Mouse (Mus musculus) lung, adult 18-20 months (tissue): Measurements from ENCODE around the gene Cryba1.
"Not testable (repeated sequence)": the region's sequence is repeated elsewhere in the genome, so short reads cannot be mapped to it uniquely, and the experiment has no call there.

Experiments used
- DNase-seq, 2 experiments: peaks; one replicate each; pipeline ENCODE4 v3.0.0; 2022; ENCODE audit warnings: mixed read lengths in 2 of 2

Cryba1 gene

GRCm38 (mm10) chr11:77725183-77725582 is at the start of gene Cryba1:
Gene Cryba1, minus strand, starts transcription at chr11:77725283.
- no peak for DNase-seq

- DNase-seq = no peak
Measured at GRCm38 (mm10) chr11:77771879-77772713, 47.0 kb upstream of the Cryba1 start.

- DNase-seq = no peak
Measured at GRCm38 (mm10) chr11:77770346-77770745, 45.3 kb upstream of the Cryba1 start.

- DNase-seq = no peak
Measured at GRCm38 (mm10) chr11:77769496-77769895, 44.4 kb upstream of the Cryba1 start.

DNA sequence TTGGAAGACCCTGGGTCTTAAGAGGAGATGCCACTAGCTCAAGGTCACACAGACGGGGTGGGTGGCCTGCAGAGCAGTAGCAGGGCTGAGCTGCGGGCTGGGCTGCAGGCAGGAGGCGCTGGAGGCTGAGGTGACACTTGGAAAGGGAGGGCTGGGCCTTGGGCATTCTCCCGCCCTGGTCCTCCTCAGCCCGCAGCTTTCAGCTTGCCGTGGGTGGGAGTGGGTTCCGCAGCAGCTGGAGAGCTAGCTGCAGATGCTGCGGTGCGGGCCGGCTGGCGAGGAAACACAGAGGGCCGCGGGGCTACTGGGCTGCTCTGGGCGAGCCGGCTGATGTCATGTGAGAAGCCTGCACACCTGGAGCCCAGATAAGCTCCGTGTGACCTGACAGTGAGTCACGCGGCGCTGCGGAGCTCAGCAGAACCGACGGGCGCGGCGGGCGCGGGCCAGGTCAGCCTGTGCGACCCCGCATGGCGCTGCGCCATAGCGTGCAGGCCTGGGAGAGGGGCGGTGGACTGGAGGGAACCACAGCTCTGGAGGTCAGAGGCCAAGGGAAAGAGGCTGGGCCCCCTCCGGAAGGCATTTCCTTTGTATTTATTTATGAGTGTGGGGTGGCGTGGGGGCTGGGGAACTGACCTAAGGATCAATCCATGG is 41.4 kb upstream of the Cryba1 start:
- DNase-seq = peak; percentile 68 to 69

GRCm38 (mm10) chr11:77765459-77765777 is 40.3 kb upstream of the Cryba1 start:
- peak in 1 of 2 experiments; percentile 56 for DNase-seq

DNA sequence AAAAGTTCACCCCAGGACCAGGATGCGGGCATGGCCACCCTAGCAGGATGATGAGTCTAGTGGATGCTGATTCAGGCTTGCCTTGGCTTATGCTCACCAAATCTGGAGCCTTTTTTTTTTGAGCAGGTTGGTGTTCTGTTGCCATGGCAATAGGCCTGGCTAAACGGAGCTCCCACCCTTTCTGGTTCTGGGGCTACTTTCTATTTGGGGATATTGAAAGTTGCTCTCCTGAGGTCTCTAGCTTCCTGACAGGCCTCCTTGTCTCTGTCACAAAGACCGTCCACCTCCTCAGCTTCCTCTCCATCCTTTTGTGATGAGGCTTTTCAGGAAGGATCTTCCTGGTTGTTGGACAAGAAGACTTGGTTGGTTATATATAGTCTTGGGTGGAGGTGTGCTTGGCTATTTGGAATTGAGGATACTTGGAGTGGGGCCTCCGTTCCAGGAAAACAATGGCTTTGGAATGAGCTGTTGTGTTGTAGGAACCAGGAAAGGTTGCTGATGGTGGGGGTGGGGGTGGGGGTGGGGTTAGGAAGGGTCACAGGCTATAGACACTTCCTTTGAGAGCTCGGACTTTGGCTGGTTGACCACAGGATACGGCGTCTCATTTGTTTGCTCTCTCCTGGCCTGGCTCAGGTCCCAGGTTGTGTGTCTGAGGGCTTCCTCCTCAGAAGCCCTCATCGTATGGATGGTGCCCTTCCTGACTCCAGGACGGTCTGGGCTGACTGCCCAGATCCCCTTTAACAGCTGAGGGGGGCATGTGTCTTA is 39.8 kb upstream of the Cryba1 start:
- DNase-seq = peak; percentile 61 to 76

GRCm38 (mm10) chr11:77763673-77764340 is 38.7 kb upstream of the Cryba1 start:
- DNase-seq = peak; percentile 88 to 93

DNA sequence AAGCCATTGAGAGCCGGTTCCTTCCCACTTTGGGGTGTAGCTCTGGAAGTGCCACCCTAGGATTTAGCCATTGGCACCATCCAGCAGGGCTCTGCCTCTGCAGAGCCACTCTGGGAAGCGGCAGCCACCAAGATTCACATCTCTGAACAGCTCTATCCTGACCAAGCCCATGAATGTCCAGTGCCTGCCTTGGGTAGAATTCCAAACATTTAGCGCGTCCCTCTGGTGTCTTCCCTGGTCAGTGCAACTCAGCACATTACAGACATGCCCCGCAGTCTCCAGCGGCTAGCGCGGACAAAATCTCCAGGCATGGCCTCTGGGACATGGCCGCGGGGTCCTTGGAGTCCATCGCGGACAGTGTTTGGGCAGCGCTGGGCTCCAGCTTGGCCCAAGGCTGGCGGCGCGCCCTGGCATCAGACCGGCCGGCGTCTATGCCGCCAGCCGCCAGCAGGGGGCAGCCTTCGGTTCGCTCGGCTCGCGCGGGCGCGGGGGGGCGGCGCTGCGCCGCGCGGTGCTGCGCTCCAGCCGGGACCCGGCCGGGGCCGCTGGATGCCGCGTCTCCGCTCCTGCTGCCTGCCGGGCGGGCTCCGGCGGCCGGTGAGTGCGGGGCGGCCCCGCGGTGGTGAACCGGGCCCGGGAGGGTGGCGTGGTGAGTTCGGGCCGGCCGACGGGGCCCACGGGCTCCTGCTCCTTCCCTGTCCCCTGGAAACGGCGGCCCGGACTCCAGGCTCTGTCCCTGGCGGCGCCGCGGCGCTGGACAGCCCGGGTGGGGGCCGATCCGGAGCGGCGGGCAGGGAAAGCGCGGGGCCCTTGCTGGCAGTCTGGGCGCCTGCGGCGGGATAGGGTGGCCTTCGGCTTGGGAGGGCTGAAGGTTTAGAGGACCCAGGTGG is 37.9 kb upstream of the Cryba1 start, which contains the start of gene Myo18a:
Myo18a (plus strand) TSS at position 464 of the 890 bp plus-strand sequence.
- peak; percentile 77 to 79 for DNase-seq

GRCm38 (mm10) chr11:77760031-77760430 is 34.9 kb upstream of the Cryba1 start:
- DNase-seq = no peak

DNA sequence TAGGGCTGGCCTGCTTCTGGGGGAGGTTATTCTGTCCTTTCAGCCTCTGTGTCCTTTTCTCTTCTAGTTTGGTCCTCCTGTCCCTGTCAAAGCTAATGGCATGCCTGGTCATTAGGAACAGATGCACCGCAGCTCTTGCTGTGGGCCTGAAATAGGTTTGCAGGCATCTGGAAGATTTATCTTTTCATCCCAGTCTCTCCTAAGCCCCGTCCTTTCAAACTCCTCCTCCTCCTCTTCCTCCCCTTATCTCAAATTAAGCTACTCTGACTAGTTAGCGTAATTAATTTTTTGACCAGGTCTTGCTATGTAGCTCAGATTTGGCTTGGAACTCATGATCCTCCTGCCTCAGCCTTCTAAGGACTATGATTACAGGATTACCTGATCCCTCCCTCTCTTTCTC is 28.4 kb upstream of the Cryba1 start:
- no peak for DNase-seq

GRCm38 (mm10) chr11:77752525-77752924 is 27.4 kb upstream of the Cryba1 start:
- no peak for DNase-seq

GRCm38 (mm10) chr11:77748996-77749395 is 23.9 kb upstream of the Cryba1 start:
- DNase-seq = no peak

GRCm38 (mm10) chr11:77747103-77747502 is 22.0 kb upstream of the Cryba1 start:
- not testable (repeated sequence) for DNase-seq

DNA sequence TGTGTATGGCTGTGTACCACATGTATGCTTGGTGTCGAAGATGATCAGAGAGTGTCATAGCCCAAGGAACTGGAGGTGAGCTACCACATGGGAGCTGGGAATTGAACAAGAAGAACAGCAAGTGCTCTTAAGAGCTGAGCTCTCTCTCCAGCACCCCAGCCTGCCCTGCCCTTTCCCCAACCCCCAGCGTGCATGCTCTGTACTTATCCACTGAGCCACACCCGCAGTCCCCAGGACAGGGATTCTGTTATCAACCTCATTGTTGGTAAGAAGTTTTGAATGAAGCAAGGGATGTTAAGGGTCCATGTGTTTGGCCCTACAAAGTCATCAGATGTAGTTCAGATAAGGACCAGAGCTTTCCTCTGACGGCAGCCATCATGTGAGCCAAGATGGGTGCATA is 21.6 kb upstream of the Cryba1 start:
- DNase-seq = no peak

- peak; percentile 49 to 63 for DNase-seq
Measured at GRCm38 (mm10) chr11:77743966-77744365, 18.9 kb upstream of the Cryba1 start.

- no peak for DNase-seq
Measured at GRCm38 (mm10) chr11:77738555-77738954, 13.5 kb upstream of the Cryba1 start.

- peak; percentile 78 to 86 for DNase-seq
Measured at GRCm38 (mm10) chr11:77737289-77737688, 12.2 kb upstream of the Cryba1 start.

DNA sequence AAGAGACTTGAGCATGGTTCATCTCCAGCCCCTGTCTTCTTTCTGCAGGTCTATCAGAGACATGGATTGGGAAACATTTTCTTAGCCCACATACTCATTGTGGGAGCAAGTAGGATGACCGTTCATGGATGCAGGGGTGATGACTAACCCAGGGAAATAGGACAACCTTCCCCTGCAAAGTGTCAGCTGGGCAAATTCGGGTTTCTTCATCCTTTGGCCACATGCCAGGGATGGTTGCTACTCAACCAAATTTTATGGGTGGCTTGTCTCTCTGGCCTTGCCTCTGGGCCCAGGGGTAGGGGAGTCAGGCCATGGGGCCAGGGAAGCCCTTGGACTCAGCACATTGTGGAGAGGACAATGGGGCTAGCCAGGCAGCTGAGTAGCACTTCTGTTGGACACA is 3.5 kb upstream of the Cryba1 start:
- DNase-seq = no peak

DNA sequence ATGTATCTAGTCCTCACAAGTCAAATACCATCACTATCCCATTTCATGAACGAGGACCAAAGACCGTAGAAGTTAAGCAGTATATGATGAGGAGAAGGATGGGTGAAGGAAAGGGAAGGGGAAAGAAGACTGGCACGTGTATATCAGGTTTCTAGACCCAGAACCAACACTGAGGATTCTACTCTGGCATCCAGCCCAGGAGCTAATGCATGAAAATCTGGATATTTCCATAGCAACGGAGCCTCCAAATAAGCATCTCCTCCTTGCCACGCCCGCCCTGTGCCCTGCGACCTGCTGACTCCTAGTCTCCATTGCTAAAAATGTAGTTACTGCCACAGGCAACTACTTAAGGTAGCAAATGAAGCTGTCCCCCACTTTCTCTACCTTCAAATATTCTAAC is 317 bp downstream of the Cryba1 start:
- no peak for DNase-seq

GRCm38 (mm10) chr11:77721389-77721788 is 3.7 kb downstream of the Cryba1 start:
- no peak for DNase-seq

DNA sequence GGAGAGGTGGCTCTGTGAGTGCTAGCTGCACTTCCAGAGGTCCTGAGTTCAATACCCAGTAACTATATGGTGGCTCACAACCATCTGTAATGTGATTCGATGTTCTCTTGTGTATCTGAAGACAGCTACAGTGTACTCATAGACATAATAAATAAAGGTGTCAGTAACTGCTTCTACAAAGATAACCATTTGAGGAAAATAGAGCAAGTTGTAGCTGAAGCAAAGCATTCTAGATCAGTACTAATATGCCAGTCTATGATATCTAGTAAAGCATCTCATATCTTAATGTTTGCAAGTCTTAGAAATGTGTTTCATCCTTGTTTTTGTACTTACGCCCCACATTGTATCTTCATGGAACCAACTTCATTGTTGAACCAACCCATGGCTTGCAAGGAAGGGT is 6.0 kb downstream of the Cryba1 start:
- no peak for DNase-seq
